Mouse (Mus musculus) brain, embryonic 14.5 days (tissue): Measurements from ENCODE around the gene Pdpk1.

Source experiments
- CTCF ChIP-seq: fragments of 200-500 bp; IDR thresholded peaks from 2 replicates; pipeline ENCODE4 v1.5.1; 2012; ENCODE audit warnings: inconsistent platforms, mild to moderate bottlenecking, moderate library complexity, borderline replicate concordance; ENCODE audit not compliant: insufficient read depth, insufficient read length; ENCODE audit errors: extremely low read depth
- POLR2A ChIP-seq: fragments of 200-500 bp; IDR thresholded peaks from 2 replicates; pipeline ENCODE4 v1.6.1; 2012; ENCODE audit warnings: mild to moderate bottlenecking, inconsistent platforms, borderline replicate concordance; ENCODE audit not compliant: poor library complexity, insufficient read depth, insufficient read length, severe bottlenecking; ENCODE audit errors: extremely low read depth

DNA sequence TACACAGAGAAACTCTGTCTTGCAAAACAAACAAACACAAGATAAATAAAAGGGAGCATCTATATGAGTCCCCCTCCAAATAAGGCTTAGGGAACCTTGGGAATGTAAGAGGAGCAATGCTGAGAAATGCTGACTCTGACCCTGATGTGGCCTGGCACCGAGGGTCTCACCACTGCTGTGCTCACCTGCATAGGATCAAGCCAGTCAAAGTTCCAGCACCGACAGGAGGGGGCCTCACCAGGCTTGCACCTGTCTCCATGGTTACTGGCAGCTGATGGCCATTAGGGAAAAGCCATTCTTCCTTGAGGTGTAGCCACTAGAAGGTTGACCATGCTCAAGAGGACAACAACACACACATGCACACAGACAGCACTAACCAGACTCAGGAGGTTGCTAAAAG is 7.8 kb downstream of the Pdpk1 start:
- TF ChIP-seq POLR2A (no peak), CTCF (no peak)
